Comparison of ENCODE assay signal across 6 mouse cellular contexts in genomic region chr16:86971691-86972090, GRCm38 (mm10).
"Had no signal": no experiment of that assay in that cellular context is flagged by ENCODE, and none has a peak within 500 bp of the region (broad histone marks: within the 10 kb centered on the region; RNA-seq: fewer than 3 reads in every experiment).

No protein-coding gene starts in this region.

- DNase-seq: kidney, adult 11 months; kidney, adult 9 months; kidney, postnatal 36 days; lung, adult 2 months; lung, postnatal 36 days; thymus, postnatal 36 days had no signal
